Mouse (Mus musculus): ENCODE measurements around the gene Cmip.

Gene Cmip

GRCm38 (mm10) chr8:117376997-117377396 lies 120.1 kb downstream of the Cmip start:
- no peak for DNase-seq (ENCODE audit: low read depth, low spot score)

- DNase-seq (ENCODE audit: low read depth, low spot score): no peak
Observed at GRCm38 (mm10) chr8:117378625-117379024, 121.8 kb downstream of the Cmip start.

GRCm38 (mm10) chr8:117379131-117379530 lies 122.3 kb downstream of the Cmip start:
- DNase-seq (ENCODE audit: low read depth, low spot score): no peak

- no peak for DNase-seq (ENCODE audit: low read depth, low spot score)
Observed at GRCm38 (mm10) chr8:117380796-117381195, 123.9 kb downstream of the Cmip start.

GRCm38 (mm10) chr8:117386142-117386541 lies 129.3 kb downstream of the Cmip start:
- no peak for DNase-seq (ENCODE audit: low read depth, low spot score)

GRCm38 (mm10) chr8:117387642-117388041 lies 130.8 kb downstream of the Cmip start:
- no peak for DNase-seq (ENCODE audit: low read depth, low spot score)

GRCm38 (mm10) chr8:117388370-117388769 lies 131.5 kb downstream of the Cmip start:
- DNase-seq (ENCODE audit: low read depth, low spot score): no peak

GRCm38 (mm10) chr8:117393853-117394252 lies 137.0 kb downstream of the Cmip start:
- no peak for DNase-seq (ENCODE audit: low read depth, low spot score)

- DNase-seq (ENCODE audit: low read depth, low spot score): no peak
Observed at GRCm38 (mm10) chr8:117395055-117395454, 138.2 kb downstream of the Cmip start.

GRCm38 (mm10) chr8:117396884-117397283 lies 140.0 kb downstream of the Cmip start:
- DNase-seq (ENCODE audit: low read depth, low spot score): no peak

GRCm38 (mm10) chr8:117397751-117398150 lies 140.9 kb downstream of the Cmip start:
- DNase-seq (ENCODE audit: low read depth, low spot score): no peak

- DNase-seq (ENCODE audit: low read depth, low spot score): no peak
Observed at GRCm38 (mm10) chr8:117399229-117399628, 142.4 kb downstream of the Cmip start.

GRCm38 (mm10) chr8:117400820-117401219 lies 144.0 kb downstream of the Cmip start:
- no peak for DNase-seq (ENCODE audit: low read depth, low spot score)

GRCm38 (mm10) chr8:117401880-117402279 lies 145.0 kb downstream of the Cmip start:
- no peak for DNase-seq (ENCODE audit: low read depth, low spot score)

GRCm38 (mm10) chr8:117402911-117403704 lies 146.2 kb downstream of the Cmip start:
- no peak for DNase-seq (ENCODE audit: low read depth, low spot score)

- DNase-seq (ENCODE audit: low read depth, low spot score): no peak
Observed at GRCm38 (mm10) chr8:117403705-117404476, 147.0 kb downstream of the Cmip start.

- DNase-seq (ENCODE audit: low read depth, low spot score): no peak
Observed at GRCm38 (mm10) chr8:117406081-117406480, 149.2 kb downstream of the Cmip start.

GRCm38 (mm10) chr8:117408634-117409033 lies 151.8 kb downstream of the Cmip start:
- no peak for DNase-seq (ENCODE audit: low read depth, low spot score)

GRCm38 (mm10) chr8:117409056-117409455 lies 152.2 kb downstream of the Cmip start:
- no peak for DNase-seq (ENCODE audit: low read depth, low spot score)

GRCm38 (mm10) chr8:117410391-117410790 lies 153.5 kb downstream of the Cmip start:
- DNase-seq (ENCODE audit: low read depth, low spot score): no peak

GRCm38 (mm10) chr8:117410901-117411300 lies 154.0 kb downstream of the Cmip start:
- no peak for DNase-seq (ENCODE audit: low read depth, low spot score)

- DNase-seq (ENCODE audit: low read depth, low spot score): no peak
Observed at GRCm38 (mm10) chr8:117412232-117412631, 155.4 kb downstream of the Cmip start.

- no peak for DNase-seq (ENCODE audit: low read depth, low spot score)
Observed at GRCm38 (mm10) chr8:117417830-117418229, 161.0 kb downstream of the Cmip start.
